Mouse (Mus musculus) liver, embryonic 14.5 days (tissue): ENCODE data around the gene Acot11. TPM values are rescaled to one million over a fixed set of nuclear protein-coding genes. Genes with fewer than 3 reads are reported as not detected.
"Not testable (repeated sequence)": the region's sequence is repeated elsewhere in the genome, so short reads cannot be mapped to it uniquely, and the experiment has no call there.

Experiments
- ATAC-seq: fragments of 200-750 bp; cut with Nextera tagmentation; 2 replicates; pipeline ENCODE4 v1.8.0; 2017; ENCODE audit warnings: moderate number of reproducible peaks, mild to moderate bottlenecking, moderate library complexity; ENCODE audit not compliant: insufficient read depth
- DNase-seq, 3 experiments: peaks; one replicate each; pipeline ENCODE4 v3.0.0-alpha.2; 2012 to 2013; ENCODE audit warnings: low read depth in 3 of 3, low spot score in 3 of 3
- H3K27ac ChIP-seq: fragments of 300-500 bp; sonication (generic); 2 replicates; pipeline ENCODE4 v1.5.1; 2014; ENCODE audit warnings: moderate library complexity, mild to moderate bottlenecking, control low read depth, inconsistent platforms
- H3K27me3 ChIP-seq: fragments of 300-500 bp; sonication (generic); 2 replicates; pipeline ENCODE4 v1.6.1; 2014; ENCODE audit warnings: mild to moderate bottlenecking, low read length, moderate library complexity; ENCODE audit not compliant: control insufficient read depth, insufficient read depth
- H3K36me3 ChIP-seq: fragments of 300-500 bp; sonication (generic); replicated peaks from 2 replicates; pipeline ENCODE4 v1.6.1; 2014; ENCODE audit warnings: low read depth; ENCODE audit not compliant: control insufficient read depth, insufficient read depth
- H3K4me1 ChIP-seq, 2 experiments: fragments of 200-500 bp in 1 of 2; fragments of 300-500 bp in 1 of 2; sonication (generic) in 1 of 2; replicated peaks; 2 replicates each; pipeline ENCODE4 v1.6.1; 2012 to 2014; ENCODE audit warnings: antibody characterized with exemption in 1 of 2, inconsistent platforms in 1 of 2, low read length in 1 of 2; ENCODE audit not compliant: control insufficient read depth in 2 of 2, insufficient read depth in 2 of 2
- H3K4me2 ChIP-seq: fragments of 300-500 bp; sonication (generic); 2 replicates; pipeline ENCODE4 v1.6.1; 2014; ENCODE audit warnings: low read depth, mild to moderate bottlenecking, control low read depth, moderate library complexity
- H3K4me3 ChIP-seq, 2 experiments: fragments of 200-500 bp in 1 of 2; fragments of 300-500 bp in 1 of 2; sonication (generic) in 1 of 2; 2 replicates each; pipeline ENCODE4 v1.5.1; 2012 to 2014; ENCODE audit warnings: low read depth in 2 of 2, low read length in 2 of 2, mild to moderate bottlenecking in 2 of 2, control low read depth in 1 of 2, inconsistent platforms in 1 of 2, moderate library complexity in 1 of 2; ENCODE audit not compliant: insufficient read depth in 1 of 2
- H3K9ac ChIP-seq: fragments of 300-500 bp; sonication (generic); replicated peaks from 2 replicates; pipeline ENCODE4 v1.6.1; 2014; ENCODE audit warnings: mild to moderate bottlenecking, control low read depth, moderate library complexity
- H3K9me3 ChIP-seq: fragments of 300-500 bp; sonication (generic); 2 replicates; pipeline ENCODE4 v1.6.1; 2016; ENCODE audit warnings: low read length, mixed read lengths; ENCODE audit not compliant: control insufficient read depth
- CTCF ChIP-seq: IDR thresholded peaks from 2 replicates; pipeline ENCODE4 v1.5.1; 2016; ENCODE audit warnings: antibody characterized with exemption, low read depth, control low read depth
- EP300 ChIP-seq: IDR thresholded peaks from 2 replicates; pipeline ENCODE4 v1.6.1; 2016; ENCODE audit warnings: antibody characterized with exemption, low read depth
- WGBS: fragments of 180-500 bp; shearing (Covaris S2); extraction: QIAGEN DNeasy Blood & Tissue Kit; methylation state at CpG from one replicate; pipeline ENCODE4 v1.1.7; 2014; ENCODE audit not compliant: insufficient replicate concordance; 5-methylcytosine and 5-hydroxymethylcytosine counted together
- polyA plus RNA-seq, 2 experiments: library from polyadenylated mRNA; depleted of rRNA in 1 of 2; stranded (reverse) in 1 of 2; unstranded in 1 of 2; fragments of >200 nt; fragmentation: Nextera tagmentation in 1 of 2; extraction: Ambion mirVana in 1 of 2; gene quantifications; 2 replicates each; pipeline versions ENCODE4 v1.2.1 to v1.2.3; 2012 to 2014

Acot11 gene
- polyA plus RNA-seq, 2 experiments, result 4.1 TPM

DNA sequence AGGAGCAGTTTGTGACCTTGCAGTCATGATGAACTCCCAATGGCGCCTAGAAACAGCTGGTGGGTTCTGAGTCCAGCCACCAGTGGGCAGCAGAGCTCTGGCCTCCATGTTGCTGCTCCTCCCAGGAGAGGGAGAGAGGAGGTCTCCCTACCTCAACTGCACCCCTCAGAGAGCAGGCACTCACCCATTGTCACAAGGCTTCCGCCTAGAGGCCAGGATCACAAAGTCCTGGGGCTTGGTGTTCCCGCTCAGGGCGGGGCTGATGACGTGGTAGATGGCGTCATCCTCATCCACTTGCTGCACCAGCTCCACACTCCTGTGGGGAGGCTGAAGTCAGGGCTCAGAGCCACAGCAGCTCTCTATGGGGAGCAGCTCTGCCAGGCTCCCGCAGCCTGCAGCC, 55.1 kb downstream of the Acot11 start:
- H3K9me3 ChIP-seq, result no peaks in the 10 kb centered on the region
- ATAC-seq (0 out of 2 replicates have a peak, but pooled peaks have one; percentile 51), DNase-seq (peak in 2 of 3 experiments; percentile 7 to 24)
- H3K9ac ChIP-seq, result no peak overlapping the region
- no peak overlapping the region for H3K4me3 ChIP-seq
- TF ChIP-seq CTCF (peak; percentile 87), EP300 (no peak)
- H3K27me3 ChIP-seq, result no peaks in the 10 kb centered on the region
- no peak overlapping the region for H3K27ac ChIP-seq
- no peaks in the 10 kb centered on the region for H3K36me3 ChIP-seq
- H3K4me1 ChIP-seq, result no peaks in the 10 kb centered on the region
- WGBS, result 19% methylated on average over 7 of the region's 7 CpGs
- H3K4me2 ChIP-seq, result no peak overlapping the region

DNA sequence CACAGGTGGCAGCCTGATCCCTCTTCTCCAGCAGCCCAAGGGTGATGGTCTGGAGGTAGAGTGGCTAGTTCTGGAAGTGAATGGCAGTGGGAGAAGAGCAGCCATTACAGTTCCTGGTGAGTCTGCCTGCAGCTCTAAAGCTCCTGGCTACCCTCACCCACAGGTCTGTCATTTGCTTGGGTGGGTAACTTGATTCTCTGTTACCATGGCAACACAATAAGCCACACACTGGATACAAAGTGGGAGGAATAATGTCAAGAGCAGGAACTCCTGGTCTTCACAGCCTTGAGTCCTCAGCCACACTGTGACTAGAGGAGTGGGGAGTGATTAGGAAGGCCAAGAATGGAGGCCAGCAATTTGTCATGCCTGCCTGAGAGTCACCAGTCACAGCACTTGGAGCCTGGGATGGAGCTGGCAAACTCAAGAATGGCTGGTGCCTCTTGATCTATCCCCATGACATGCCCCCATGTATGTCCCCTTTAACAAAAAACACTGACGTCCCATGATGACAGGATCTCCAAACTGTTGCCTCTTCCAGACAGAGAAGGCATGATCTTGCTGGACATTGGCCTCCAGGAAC, 57.7 kb downstream of the Acot11 start:
- no peak overlapping the region for H3K27ac ChIP-seq
- TF ChIP-seq EP300 (no peak), CTCF (no peak)
- H3K9me3 ChIP-seq, result no peaks in the 10 kb centered on the region
- ATAC-seq (no peak), DNase-seq (no peak)
- H3K36me3 ChIP-seq, result no peaks in the 10 kb centered on the region
- no peaks in the 10 kb centered on the region for H3K27me3 ChIP-seq
- no peak overlapping the region for H3K4me3 ChIP-seq
- 58% methylated on average over 1 of the region's 1 CpGs for WGBS
- H3K4me1 ChIP-seq, result no peaks in the 10 kb centered on the region
- no peak overlapping the region for H3K4me2 ChIP-seq
- no peak overlapping the region for H3K9ac ChIP-seq

GRCm38 (mm10) chr4:106745862-106746261, 58.9 kb downstream of the Acot11 start:
- Histone ChIP-seq H3K36me3 (no peaks in the 10 kb centered on the region), H3K27ac (no peak overlapping the region), H3K9ac (no peak overlapping the region), H3K4me2 (no peak overlapping the region), H3K27me3 (no peaks in the 10 kb centered on the region), H3K4me3 (no peak overlapping the region), H3K9me3 (no peaks in the 10 kb centered on the region), H3K4me1 (no peaks in the 10 kb centered on the region)
- DNase-seq (no peak), ATAC-seq (no peak)
- TF ChIP-seq CTCF (no peak), EP300 (no peak)
- 71% methylated on average over 7 of the region's 7 CpGs for WGBS

DNA sequence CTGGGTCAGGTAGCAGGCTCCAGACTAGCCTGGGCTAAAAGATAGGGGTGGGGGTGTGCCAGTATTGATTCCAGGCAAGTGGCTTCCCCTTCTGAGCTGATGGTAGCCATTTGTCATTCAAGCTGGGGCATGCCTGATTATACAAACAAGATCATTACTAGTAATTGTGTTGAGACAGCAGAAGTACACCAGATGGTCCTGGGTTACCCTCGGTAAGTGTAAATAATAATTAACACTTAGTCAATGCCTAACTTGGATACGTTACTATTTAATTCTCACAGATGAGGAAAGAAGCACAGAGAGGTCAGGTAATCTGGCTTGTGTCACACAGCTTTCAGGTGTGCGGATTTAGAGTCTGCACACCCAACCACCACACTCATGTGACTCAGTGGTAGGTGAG, 66.9 kb downstream of the Acot11 start:
- Histone ChIP-seq H3K9ac (no peak overlapping the region), H3K4me3 (no peak overlapping the region), H3K9me3 (no peaks in the 10 kb centered on the region), H3K27ac (no peak overlapping the region), H3K36me3 (no peaks in the 10 kb centered on the region), H3K4me1 (no peaks in the 10 kb centered on the region), H3K27me3 (no peaks in the 10 kb centered on the region), H3K4me2 (no peak overlapping the region)
- TF ChIP-seq CTCF, result no peak
- no peak for TF ChIP-seq EP300
- WGBS, result 57% methylated on average over 3 of the region's 3 CpGs
- ATAC-seq (no peak), DNase-seq (no peak)

DNA sequence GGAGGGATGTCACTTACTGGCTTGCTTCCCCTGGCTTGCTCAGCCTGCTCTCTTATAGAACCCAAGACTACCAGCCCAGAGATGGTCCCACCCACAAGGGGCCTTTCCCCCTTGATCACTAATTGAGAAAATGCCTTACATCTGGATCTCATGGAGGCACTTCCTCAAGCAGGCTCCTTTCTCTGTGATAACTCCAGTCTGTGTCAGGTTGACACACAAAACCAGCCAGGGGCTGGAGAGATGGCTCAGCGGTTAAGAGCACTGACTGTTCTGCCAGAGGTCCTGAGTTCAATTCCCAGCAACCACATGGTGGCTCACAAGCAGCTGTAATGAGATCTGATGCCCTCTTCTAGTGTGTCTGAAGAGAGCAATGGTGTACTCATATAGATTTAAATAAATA, 67.9 kb downstream of the Acot11 start:
- H3K4me2 ChIP-seq, ATAC-seq, H3K4me1 ChIP-seq, DNase-seq, H3K4me3 ChIP-seq, H3K9ac ChIP-seq, H3K27me3 ChIP-seq, H3K27ac ChIP-seq, H3K36me3 ChIP-seq, H3K9me3 ChIP-seq: not testable (repeated sequence)
- 85% methylated on average over 1 of the region's 1 CpGs for WGBS
